Mouse (Mus musculus) heart, postnatal 25 days (tissue): Measurements from ENCODE around the gene Kifc3. TPM values are rescaled to one million over a fixed set of nuclear protein-coding genes. Genes with fewer than 3 reads are reported as not detected.
"Not testable (repeated sequence)": the region's sequence is repeated elsewhere in the genome, so short reads cannot be mapped to it uniquely, and the experiment has no call there.

Experiments
- DNase-seq: peaks from one replicate; pipeline ENCODE4 v3.0.0; 2022; ENCODE audit warnings: low spot score
- intact Hi-C: fragments of 180-260 bp; cut with DNase I; formaldehyde crosslinking; loops from one replicate; pipeline ENCODE4 v1.15.1; 2025
- total RNA-seq, 2 experiments: library from RNA; stranded (reverse); gene quantifications; 2 replicates each; pipeline ENCODE4 v1.2.3; 2021

The Kifc3 gene
- 10 to 100 TPM; 67.1 to 72.4 TPM for total RNA-seq

GRCm38 (mm10) chr8:95202649-95203275 lies at the start of gene Kifc3:
TSS of gene Kifc3 (minus strand) at chr8:95202812.
- no peak for DNase-seq
- intact Hi-C loops = no loop called here

GRCm38 (mm10) chr8:95252056-95252455 lies 49.4 kb upstream of the Kifc3 start:
- no peak for DNase-seq
- intact Hi-C loops = no loop called here

GRCm38 (mm10) chr8:95249847-95250246 lies 47.2 kb upstream of the Kifc3 start:
- intact Hi-C loops = no loop called here
- DNase-seq = no peak

- DNase-seq = no peak
- intact Hi-C loops = no loop called here
Measured at GRCm38 (mm10) chr8:95247277-95247676, 44.7 kb upstream of the Kifc3 start.

- intact Hi-C loops = no loop called here
- peak; percentile 41 for DNase-seq
Measured at GRCm38 (mm10) chr8:95245180-95245579, 42.6 kb upstream of the Kifc3 start.

GRCm38 (mm10) chr8:95243853-95244252 lies 41.2 kb upstream of the Kifc3 start:
- intact Hi-C loops = no loop called here
- no peak for DNase-seq

GRCm38 (mm10) chr8:95242826-95243571 lies 40.4 kb upstream of the Kifc3 start:
- no peak for DNase-seq
- intact Hi-C loops = no loop called here

- intact Hi-C loops = no loop called here
- no peak for DNase-seq
Measured at GRCm38 (mm10) chr8:95242099-95242825, 39.6 kb upstream of the Kifc3 start.

GRCm38 (mm10) chr8:95235683-95236082 lies 33.1 kb upstream of the Kifc3 start:
- intact Hi-C loops = loop anchor here (10.0 kb wide), 1 partner anchor 291 kb away; no protein-coding TSS in a partner anchor
- DNase-seq = peak; percentile 20

GRCm38 (mm10) chr8:95230086-95230485 lies 27.5 kb upstream of the Kifc3 start:
- intact Hi-C loops = loop anchor here (10.0 kb wide), 1 partner anchor 285 kb away; no protein-coding TSS in a partner anchor
- not testable (repeated sequence) for DNase-seq

GRCm38 (mm10) chr8:95227151-95227468 lies 24.5 kb upstream of the Kifc3 start:
- intact Hi-C loops = no loop called here
- DNase-seq = no peak

GRCm38 (mm10) chr8:95226251-95227150 lies 23.9 kb upstream of the Kifc3 start:
- DNase-seq = no peak
- intact Hi-C loops = no loop called here

GRCm38 (mm10) chr8:95223969-95224368 lies 21.4 kb upstream of the Kifc3 start:
- intact Hi-C loops = no loop called here
- no peak for DNase-seq

GRCm38 (mm10) chr8:95221045-95221444 lies 18.4 kb upstream of the Kifc3 start:
- intact Hi-C loops = no loop called here
- DNase-seq = no peak

- DNase-seq = no peak
- intact Hi-C loops = no loop called here
Measured at GRCm38 (mm10) chr8:95220571-95220998, 18.0 kb upstream of the Kifc3 start.

- intact Hi-C loops = no loop called here
- DNase-seq = no peak
Measured at GRCm38 (mm10) chr8:95219623-95220022, 17.0 kb upstream of the Kifc3 start.

- intact Hi-C loops = no loop called here
- no peak for DNase-seq
Measured at GRCm38 (mm10) chr8:95215709-95216360, 13.2 kb upstream of the Kifc3 start.

GRCm38 (mm10) chr8:95209924-95210323 lies 7.3 kb upstream of the Kifc3 start:
- intact Hi-C loops = no loop called here
- DNase-seq = no peak

GRCm38 (mm10) chr8:95205946-95206345 lies 3.3 kb upstream of the Kifc3 start:
- intact Hi-C loops = loop anchor here (2.0 kb wide), 1 partner anchor 263 kb away; no protein-coding TSS in a partner anchor
- DNase-seq = no peak
